Mouse (Mus musculus): ENCODE measurements around the gene Hfe.

- TF ChIP-seq EP300 (IDR thresholded peaks at IDR 0.05; ENCODE audit: low read depth) (peak; percentile 72), CTCF (IDR thresholded peaks at IDR 0.05; ENCODE audit: low read depth) (no peak)
These were observed 26.8 kb downstream of the Hfe start, which contains the start of the genes Hist1h2ac and Hist1h2bc for GRCm38 (mm10) chr13:23683755-23684281.

Data from liver, embryonic 14.5 days (tissue).